Mouse (Mus musculus) heart, postnatal 0 days (tissue): ENCODE measurements around the gene Rep15.
A peak's percentile ranks its signal among the peaks of the same experiment; 100 is the strongest.

Experiments used
- CTCF ChIP-seq: IDR thresholded peaks from 2 replicates; pipeline ENCODE4 v1.5.1; 2016; ENCODE audit warnings: antibody characterized with exemption, control low read depth, low read depth
- EP300 ChIP-seq: IDR thresholded peaks from 2 replicates; pipeline ENCODE4 v1.6.1; 2016; ENCODE audit warnings: antibody characterized with exemption, low read depth

- TF ChIP-seq CTCF: peak; percentile 22; the same call in 1 of the 2 replicates
- no peak for TF ChIP-seq EP300
Observed at GRCm38 (mm10) chr6:147059326-147059725, 26.9 kb downstream of the Rep15 start.
